Mouse (Mus musculus) olfactory bulb, adult 2 months (tissue): ENCODE data around the gene Kmt5b.

ENCODE experiments used
- CTCF ChIP-seq: fragments of 200-500 bp; IDR thresholded peaks from 2 replicates; pipeline ENCODE4 v1.5.1; 2012; ENCODE audit warnings: low read depth, mild to moderate bottlenecking, low read length, moderate library complexity; ENCODE audit not compliant: insufficient read depth
- POLR2A ChIP-seq: fragments of 200-500 bp; IDR thresholded peaks from 2 replicates; pipeline ENCODE4 v1.6.1; 2012; ENCODE audit warnings: mild to moderate bottlenecking, low read depth, low read length, moderate library complexity; ENCODE audit not compliant: insufficient read depth

GRCm38 (mm10) chr19:3853121-3853520 lies 85.9 kb downstream of the Kmt5b start:
- TF ChIP-seq POLR2A = no peak
- TF ChIP-seq CTCF = no peak
